ENCODE assay signal across 40 mouse cellular contexts in genomic region chr11:99630890-99631289, GRCm38 (mm10). TPM values are rescaled to one million over a fixed set of nuclear protein-coding genes. Genes with fewer than 3 reads are reported as not detected.
"Had no signal": no experiment of that assay in that cellular context is flagged by ENCODE, and none has a peak within 500 bp of the region (broad histone marks: within the 10 kb centered on the region; RNA-seq: fewer than 3 reads in every experiment).

No protein-coding gene starts in this region.

- ATAC-seq: forebrain, embryonic 13.5 days; forebrain, embryonic 14.5 days; forebrain, embryonic 15.5 days; forebrain, embryonic 16.5 days; forebrain, postnatal 0 days had no signal

- H3K4me3 ChIP-seq: embryonic facial prominence, embryonic 10.5 days; embryonic facial prominence, embryonic 12.5 days; embryonic facial prominence, embryonic 13.5 days; embryonic facial prominence, embryonic 15.5 days; erythroblast, embryonic 14.5 days; forebrain, embryonic 10.5 days; forebrain, embryonic 12.5 days; forebrain, embryonic 13.5 days; forebrain, embryonic 15.5 days; gastrocnemius, adult 2 months; heart, adult 2 months had no signal

- H3K27me3 ChIP-seq: embryonic facial prominence, embryonic 12.5 days; embryonic facial prominence, embryonic 15.5 days; forebrain, embryonic 13.5 days; forebrain, embryonic 15.5 days had no signal

- H3K9ac ChIP-seq: embryonic facial prominence, embryonic 12.5 days; embryonic facial prominence, embryonic 13.5 days; embryonic facial prominence, embryonic 15.5 days; forebrain, embryonic 12.5 days; forebrain, embryonic 13.5 days; forebrain, embryonic 15.5 days; forebrain, postnatal 0 days had no signal

- H3K27ac ChIP-seq: embryonic facial prominence, embryonic 10.5 days; embryonic facial prominence, embryonic 12.5 days; embryonic facial prominence, embryonic 13.5 days; embryonic facial prominence, embryonic 15.5 days; forebrain, embryonic 10.5 days; forebrain, embryonic 12.5 days; forebrain, embryonic 13.5 days; forebrain, embryonic 15.5 days; gastrocnemius, adult 2 months; heart, adult 2 months had no signal

- H3K36me3 ChIP-seq: embryonic facial prominence, embryonic 10.5 days; embryonic facial prominence, embryonic 12.5 days; embryonic facial prominence, embryonic 13.5 days; embryonic facial prominence, embryonic 15.5 days; forebrain, embryonic 10.5 days; forebrain, embryonic 12.5 days; forebrain, embryonic 15.5 days had no signal

- H3K4me1 ChIP-seq: embryonic facial prominence, embryonic 10.5 days; embryonic facial prominence, embryonic 12.5 days; embryonic facial prominence, embryonic 13.5 days; forebrain, embryonic 12.5 days; forebrain, embryonic 13.5 days; forebrain, embryonic 15.5 days had no signal

- DNase-seq: cerebellum, adult 2 months; cerebellum, adult 8-10 months; cerebellum, adult 9-10 months; cerebellum, adult 9-11 months; cerebellum, postnatal 10 days; cerebellum, postnatal 14 days; cerebellum, postnatal 25 days; cerebellum, postnatal 36 days; embryo, embryonic 11 days; forebrain, postnatal 0 days; gastrocnemius, adult 2 months; gastrocnemius, postnatal 10 days; gastrocnemius, postnatal 14 days; gastrocnemius, postnatal 25 days; gastrocnemius, postnatal 36 days; heart, adult 11 months; heart, adult 18-20 months; heart, adult 2 months had no signal

- H3K9me3 ChIP-seq: embryonic facial prominence, embryonic 10.5 days; embryonic facial prominence, embryonic 12.5 days; embryonic facial prominence, embryonic 13.5 days; embryonic facial prominence, embryonic 15.5 days; forebrain, embryonic 10.5 days; forebrain, embryonic 12.5 days; forebrain, embryonic 13.5 days; forebrain, embryonic 15.5 days had no signal

- H3K4me2 ChIP-seq: embryonic facial prominence, embryonic 12.5 days; embryonic facial prominence, embryonic 13.5 days; embryonic facial prominence, embryonic 15.5 days; forebrain, embryonic 12.5 days; forebrain, embryonic 13.5 days; forebrain, embryonic 15.5 days had no signal

RNA-seq across cellular contexts. Expression of gene Krtap4-1, which starts 2.9 kb away (rescaled TPM):
- total RNA-seq: common myeloid progenitor, adult 5-6 weeks; forebrain, postnatal 0 days; gastrocnemius, adult 18-20 months; gastrocnemius, adult 2 months; gastrocnemius, adult 8-10 months; gastrocnemius, postnatal 10 days; gastrocnemius, postnatal 14 days; gastrocnemius, postnatal 25 days; gastrocnemius, postnatal 36 days; granulocyte monocyte progenitor cell, adult 5-6 weeks; heart, adult 18-20 months; heart, adult 2 months; heart, adult 8-10 months had no signal
- polyA plus RNA-seq: cerebellum, adult 2 months; cortical plate, adult 2 months; embryonic facial prominence, embryonic 10.5 days; embryonic facial prominence, embryonic 11.5 days; embryonic facial prominence, embryonic 12.5 days; embryonic facial prominence, embryonic 13.5 days; embryonic facial prominence, embryonic 14.5 days; erythroblast, embryonic 14.5 days; forebrain, embryonic 10.5 days; forebrain, embryonic 11.5 days; forebrain, embryonic 12.5 days; forebrain, embryonic 13.5 days; forebrain, embryonic 14.5 days; forebrain, embryonic 15.5 days; forebrain, embryonic 16.5 days; forebrain, postnatal 0 days; frontal cortex, adult 2 months; gonadal fat pad, adult 2 months; heart, adult 2 months had no signal

RNA-seq across cellular contexts. Expression of gene Krtap4-2, which starts 4.0 kb away (rescaled TPM):
- total RNA-seq: common myeloid progenitor, adult 5-6 weeks; forebrain, postnatal 0 days; gastrocnemius, adult 18-20 months; gastrocnemius, adult 2 months; gastrocnemius, adult 8-10 months; gastrocnemius, postnatal 10 days; gastrocnemius, postnatal 14 days; gastrocnemius, postnatal 25 days; gastrocnemius, postnatal 36 days; granulocyte monocyte progenitor cell, adult 5-6 weeks; heart, adult 18-20 months; heart, adult 2 months; heart, adult 8-10 months had no signal
- polyA plus RNA-seq: cerebellum, adult 2 months; cortical plate, adult 2 months; embryonic facial prominence, embryonic 10.5 days; embryonic facial prominence, embryonic 11.5 days; embryonic facial prominence, embryonic 12.5 days; embryonic facial prominence, embryonic 13.5 days; embryonic facial prominence, embryonic 14.5 days; erythroblast, embryonic 14.5 days; forebrain, embryonic 10.5 days; forebrain, embryonic 11.5 days; forebrain, embryonic 12.5 days; forebrain, embryonic 13.5 days; forebrain, embryonic 14.5 days; forebrain, embryonic 15.5 days; forebrain, embryonic 16.5 days; forebrain, postnatal 0 days; frontal cortex, adult 2 months; gonadal fat pad, adult 2 months; heart, adult 2 months had no signal

RNA-seq across cellular contexts. Expression of gene Gm11562, which starts 10.7 kb away (rescaled TPM):
- total RNA-seq: common myeloid progenitor, adult 5-6 weeks; forebrain, postnatal 0 days; gastrocnemius, adult 18-20 months; gastrocnemius, adult 2 months; gastrocnemius, adult 8-10 months; gastrocnemius, postnatal 10 days; gastrocnemius, postnatal 14 days; gastrocnemius, postnatal 25 days; gastrocnemius, postnatal 36 days; granulocyte monocyte progenitor cell, adult 5-6 weeks; heart, adult 18-20 months; heart, adult 2 months; heart, adult 8-10 months had no signal
- polyA plus RNA-seq: cerebellum, adult 2 months; cortical plate, adult 2 months; embryonic facial prominence, embryonic 10.5 days; embryonic facial prominence, embryonic 11.5 days; embryonic facial prominence, embryonic 12.5 days; embryonic facial prominence, embryonic 13.5 days; embryonic facial prominence, embryonic 14.5 days; erythroblast, embryonic 14.5 days; forebrain, embryonic 10.5 days; forebrain, embryonic 11.5 days; forebrain, embryonic 12.5 days; forebrain, embryonic 13.5 days; forebrain, embryonic 14.5 days; forebrain, embryonic 15.5 days; forebrain, embryonic 16.5 days; forebrain, postnatal 0 days; frontal cortex, adult 2 months; gonadal fat pad, adult 2 months; heart, adult 2 months had no signal

RNA-seq across cellular contexts. Expression of gene Krtap4-7, which starts 13.0 kb away (rescaled TPM):
- total RNA-seq: common myeloid progenitor, adult 5-6 weeks; forebrain, postnatal 0 days; gastrocnemius, adult 18-20 months; gastrocnemius, adult 2 months; gastrocnemius, adult 8-10 months; gastrocnemius, postnatal 10 days; gastrocnemius, postnatal 14 days; gastrocnemius, postnatal 25 days; gastrocnemius, postnatal 36 days; granulocyte monocyte progenitor cell, adult 5-6 weeks; heart, adult 18-20 months; heart, adult 2 months; heart, adult 8-10 months had no signal
- polyA plus RNA-seq: cerebellum, adult 2 months; cortical plate, adult 2 months; embryonic facial prominence, embryonic 10.5 days; embryonic facial prominence, embryonic 11.5 days; embryonic facial prominence, embryonic 12.5 days; embryonic facial prominence, embryonic 13.5 days; erythroblast, embryonic 14.5 days; forebrain, embryonic 10.5 days; forebrain, embryonic 11.5 days; forebrain, embryonic 12.5 days; forebrain, embryonic 13.5 days; forebrain, embryonic 14.5 days; forebrain, embryonic 15.5 days; forebrain, embryonic 16.5 days; forebrain, postnatal 0 days; frontal cortex, adult 2 months; gonadal fat pad, adult 2 months; heart, adult 2 months had no signal

RNA-seq across cellular contexts. Expression of gene Krtap2-4, which starts 16.2 kb away (rescaled TPM):
- total RNA-seq: common myeloid progenitor, adult 5-6 weeks; forebrain, postnatal 0 days; gastrocnemius, adult 18-20 months; gastrocnemius, adult 2 months; gastrocnemius, adult 8-10 months; gastrocnemius, postnatal 10 days; gastrocnemius, postnatal 14 days; gastrocnemius, postnatal 25 days; gastrocnemius, postnatal 36 days; granulocyte monocyte progenitor cell, adult 5-6 weeks; heart, adult 18-20 months; heart, adult 2 months; heart, adult 8-10 months had no signal
- polyA plus RNA-seq: cerebellum, adult 2 months; cortical plate, adult 2 months; embryonic facial prominence, embryonic 10.5 days; embryonic facial prominence, embryonic 11.5 days; embryonic facial prominence, embryonic 12.5 days; embryonic facial prominence, embryonic 13.5 days; erythroblast, embryonic 14.5 days; forebrain, embryonic 10.5 days; forebrain, embryonic 11.5 days; forebrain, embryonic 12.5 days; forebrain, embryonic 13.5 days; forebrain, embryonic 14.5 days; forebrain, embryonic 15.5 days; forebrain, embryonic 16.5 days; forebrain, postnatal 0 days; frontal cortex, adult 2 months; gonadal fat pad, adult 2 months; heart, adult 2 months had no signal
